Comparison of ENCODE assay signal across 33 mouse cellular contexts in the genomic region with DNA sequence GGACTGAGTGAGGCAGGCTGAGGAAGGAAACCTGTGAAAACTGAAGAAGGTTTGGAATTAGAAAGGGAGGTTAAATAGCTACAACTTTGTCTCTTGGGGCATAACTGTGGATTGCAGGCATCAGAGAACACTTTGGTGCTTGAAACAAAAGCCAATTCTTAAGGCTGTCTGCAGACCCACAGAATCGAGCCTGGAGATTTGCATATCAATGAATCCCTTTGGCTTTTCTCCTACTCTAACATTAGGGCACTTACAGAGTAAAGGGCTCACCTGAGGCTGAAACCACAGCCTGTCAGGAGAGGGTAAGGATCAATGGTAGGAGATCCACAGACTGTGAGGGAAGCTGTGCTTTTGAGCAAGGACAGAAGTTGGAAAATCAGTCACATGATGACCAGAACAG. TPM values are rescaled to one million over a fixed set of nuclear protein-coding genes. Genes with fewer than 3 reads are reported as not detected.
"Had no signal": no experiment of that assay in that cellular context is flagged by ENCODE, and none has a peak within 500 bp of the region (broad histone marks: within the 10 kb centered on the region; RNA-seq: fewer than 3 reads in every experiment).

No protein-coding gene starts in this region.

- H3K4me2 ChIP-seq: heart, embryonic 11.5 days; heart, embryonic 13.5 days; heart, embryonic 15.5 days; hindbrain, embryonic 13.5 days; hindbrain, embryonic 15.5 days; kidney, embryonic 15.5 days; limb, embryonic 12.5 days; liver, embryonic 11.5 days; liver, embryonic 13.5 days; liver, embryonic 15.5 days had no signal

- H3K27me3 ChIP-seq: heart, embryonic 13.5 days; heart, embryonic 15.5 days; hindbrain, embryonic 13.5 days; hindbrain, embryonic 15.5 days; kidney, embryonic 15.5 days; limb, embryonic 12.5 days; liver, embryonic 13.5 days; liver, embryonic 15.5 days had no signal

- H3K9me3 ChIP-seq: heart, embryonic 13.5 days; heart, embryonic 15.5 days; hindbrain, embryonic 13.5 days; hindbrain, embryonic 15.5 days; kidney, embryonic 15.5 days; limb, embryonic 10.5 days; limb, embryonic 12.5 days; liver, embryonic 13.5 days; liver, embryonic 15.5 days had no signal

- ATAC-seq: hindbrain, postnatal 0 days; intestine, embryonic 16.5 days had no signal

- H3K4me1 ChIP-seq: heart, embryonic 13.5 days; heart, embryonic 15.5 days; kidney, embryonic 15.5 days; limb, embryonic 10.5 days; limb, embryonic 12.5 days; liver, embryonic 13.5 days; liver, embryonic 15.5 days had no signal

- H3K36me3 ChIP-seq: heart, embryonic 13.5 days; heart, embryonic 15.5 days; hindbrain, embryonic 13.5 days; hindbrain, embryonic 15.5 days; kidney, embryonic 15.5 days; limb, embryonic 10.5 days; limb, embryonic 12.5 days; liver, embryonic 13.5 days; liver, embryonic 15.5 days had no signal

- DNase-seq: gastrocnemius, postnatal 14 days; gastrocnemius, postnatal 36 days; heart, adult 11 months; heart, adult 2 months; heart, postnatal 14 days; heart, postnatal 36 days; kidney, adult 11 months; kidney, adult 2 months; kidney, adult 9 months; kidney, postnatal 14 days; kidney, postnatal 4 days; liver; liver, embryonic 13.5 days had no signal

- H3K9ac ChIP-seq: heart, embryonic 13.5 days; heart, embryonic 15.5 days; hindbrain, embryonic 13.5 days; hindbrain, embryonic 15.5 days; kidney, embryonic 15.5 days; limb, embryonic 12.5 days; liver, embryonic 13.5 days; liver, embryonic 15.5 days had no signal

- H3K27ac ChIP-seq: heart, adult 2 months; heart, embryonic 13.5 days; heart, embryonic 15.5 days; hindbrain, embryonic 13.5 days; hindbrain, embryonic 15.5 days; hindbrain, postnatal 0 days; kidney, embryonic 15.5 days; kidney, postnatal 0 days; layer of hippocampus, adult 2 months; left cerebral cortex, adult 2 months; limb, embryonic 10.5 days; limb, embryonic 12.5 days; liver, embryonic 13.5 days; liver, embryonic 15.5 days had no signal

- H3K4me3 ChIP-seq: heart, adult 2 months; heart, embryonic 13.5 days; heart, embryonic 15.5 days; hindbrain, embryonic 13.5 days; hindbrain, embryonic 15.5 days; kidney, embryonic 15.5 days; layer of hippocampus, adult 2 months; left cerebral cortex, adult 2 months; limb, embryonic 10.5 days; limb, embryonic 12.5 days; liver, embryonic 13.5 days; liver, embryonic 15.5 days had no signal

RNA-seq across cellular contexts. Expression of a gene that starts 8.8 kb away (rescaled TPM):
- total RNA-seq: gastrocnemius, adult 18-20 months; gastrocnemius, adult 8-10 months; gastrocnemius, postnatal 14 days; gastrocnemius, postnatal 36 days; heart, adult 2 months; heart, postnatal 14 days; heart, postnatal 36 days; hematopoietic stem cell, adult 5-6 weeks; layer of hippocampus, adult 2 months; left cerebral cortex, adult 2 months had no signal
- polyA plus RNA-seq: heart, adult 2 months; heart, embryonic 11.5 days; heart, embryonic 13.5 days; heart, embryonic 15.5 days; heart, postnatal 0 days; hindbrain, embryonic 11.5 days; hindbrain, embryonic 13.5 days; hindbrain, embryonic 15.5 days; hindbrain, postnatal 0 days; intestine, embryonic 16.5 days; limb, embryonic 10.5 days; limb, embryonic 12.5 days; liver, embryonic 11.5 days; liver, embryonic 13.5 days; liver, embryonic 15.5 days had no signal
